Comparison of ENCODE assay signal across 19 mouse cellular contexts in the genomic region with DNA sequence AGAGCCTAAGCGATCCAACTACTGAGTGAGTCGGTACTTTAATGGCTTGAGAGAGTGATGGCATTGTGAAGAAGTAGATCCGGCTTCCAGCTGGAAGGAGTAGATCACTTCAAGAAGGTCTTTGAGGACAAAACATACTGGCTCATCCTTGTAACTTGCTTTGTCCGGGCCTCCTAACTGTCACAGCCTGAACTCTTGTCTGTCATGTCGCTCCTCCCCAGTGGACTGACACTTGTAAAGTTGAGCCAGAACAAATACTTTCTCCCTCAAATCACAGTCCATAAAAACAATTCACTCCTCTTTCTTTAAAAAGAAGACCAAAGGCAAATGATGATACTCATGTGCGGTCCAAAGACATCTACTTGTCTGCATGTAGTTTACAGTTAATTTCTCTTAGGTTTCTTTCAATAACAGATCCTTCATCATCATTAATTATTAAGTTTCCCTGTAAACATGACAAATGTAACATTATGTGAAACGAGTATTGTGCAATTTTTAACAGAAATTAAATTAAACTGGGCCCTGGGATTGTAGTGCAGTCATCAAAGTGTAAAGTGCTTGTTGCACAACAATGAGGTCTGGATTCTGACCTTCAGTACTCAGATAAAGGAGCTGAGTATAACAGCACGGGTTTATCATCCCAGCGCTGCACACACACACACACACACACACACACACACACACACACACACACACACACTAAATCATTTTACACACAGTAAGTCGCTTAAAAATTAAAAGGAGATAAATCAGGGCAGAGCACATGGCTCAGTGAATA.
"Had no signal": no experiment of that assay in that cellular context is flagged by ENCODE, and none has a peak within 500 bp of the region (broad histone marks: within the 10 kb centered on the region; RNA-seq: fewer than 3 reads in every experiment).

No protein-coding gene starts in this region.

- H3K4me3 ChIP-seq: limb, embryonic 12.5 days; limb, embryonic 15.5 days; liver, embryonic 13.5 days; megakaryocyte, embryonic 14.5 days; midbrain, embryonic 10.5 days; midbrain, embryonic 13.5 days; myocyte; neural tube, embryonic 13.5 days had no signal

- H3K9me3 ChIP-seq: limb, embryonic 12.5 days; limb, embryonic 15.5 days; liver, embryonic 13.5 days; midbrain, embryonic 10.5 days; midbrain, embryonic 13.5 days; neural tube, embryonic 13.5 days had no signal

- H3K36me3 ChIP-seq: limb, embryonic 12.5 days; limb, embryonic 15.5 days; liver, embryonic 13.5 days; midbrain, embryonic 10.5 days; midbrain, embryonic 13.5 days; neural tube, embryonic 13.5 days had no signal

- H3K27me3 ChIP-seq: limb, embryonic 12.5 days; limb, embryonic 15.5 days; liver, embryonic 13.5 days; megakaryocyte, embryonic 14.5 days; midbrain, embryonic 13.5 days; neural tube, embryonic 13.5 days had no signal

- H3K27ac ChIP-seq: hindbrain, postnatal 0 days; limb, embryonic 12.5 days; limb, embryonic 15.5 days; liver, embryonic 13.5 days; midbrain, embryonic 10.5 days; midbrain, embryonic 13.5 days; neural tube, embryonic 13.5 days had no signal

- H3K4me2 ChIP-seq: limb, embryonic 12.5 days; limb, embryonic 15.5 days; liver, embryonic 13.5 days; midbrain, embryonic 13.5 days; neural tube, embryonic 13.5 days had no signal

- H3K4me1 ChIP-seq: limb, embryonic 15.5 days; megakaryocyte, embryonic 14.5 days; midbrain, embryonic 10.5 days; midbrain, embryonic 13.5 days; neural tube, embryonic 13.5 days had no signal

- DNase-seq: kidney, adult 18-20 months; kidney, adult 9 months; kidney, postnatal 14 days; kidney, postnatal 4 days; left cerebral cortex, postnatal 4 days; liver, embryonic 13.5 days; retina, postnatal 1 day; thymus, adult 18-20 months; thymus, postnatal 36 days had no signal

- H3K9ac ChIP-seq: limb, embryonic 12.5 days; limb, embryonic 15.5 days; liver, embryonic 13.5 days; midbrain, embryonic 13.5 days; neural tube, embryonic 13.5 days had no signal

- ATAC-seq: hindbrain, postnatal 0 days; inflammation-experienced regulatory T-cells, adult 6 months; midbrain, embryonic 13.5 days; midbrain, embryonic 16.5 days had no signal
